Mouse (Mus musculus): ENCODE measurements around the gene Slc39a13. TPM values are rescaled to one million over a fixed set of nuclear protein-coding genes. Genes with fewer than 3 reads are reported as not detected.
A peak's percentile ranks its signal among the peaks of the same experiment; 100 is the strongest.

Gene Slc39a13
- polyA plus RNA-seq, 1 experiment: 1.4 TPM

- Histone ChIP-seq H3K4me3 (replicated peaks) (no peak overlapping the region), H3K27me3 (ENCODE audit: control insufficient read depth) (peaks cover 5% of the 10 kb centered on the region), H3K9me3 (ENCODE audit: control insufficient read depth, low read length) (no peaks in the 10 kb centered on the region), H3K36me3 (ENCODE audit: control insufficient read depth) (no peaks in the 10 kb centered on the region), H3K4me1 (ENCODE audit: control insufficient read depth) (peaks cover 28% of the 10 kb centered on the region)
- TF ChIP-seq TAL1 (IDR thresholded peaks at IDR 0.05; ENCODE audit: low read length): no peak
- TF ChIP-seq GATA1 (IDR thresholded peaks at IDR 0.05; ENCODE audit: low read length): no peak
Observed at GRCm38 (mm10) chr2:91044727-91045126, 25.5 kb downstream of the Slc39a13 start.

- peaks cover 27% of the 10 kb centered on the region for H3K4me1 ChIP-seq (ENCODE audit: control insufficient read depth)
- H3K36me3 ChIP-seq (ENCODE audit: control insufficient read depth): no peaks in the 10 kb centered on the region
- TF ChIP-seq TAL1 (IDR thresholded peaks at IDR 0.05; ENCODE audit: low read length): no peak
- no peak for TF ChIP-seq GATA1 (IDR thresholded peaks at IDR 0.05; ENCODE audit: low read length)
- H3K9me3 ChIP-seq (ENCODE audit: control insufficient read depth, low read length): no peaks in the 10 kb centered on the region
- H3K27me3 ChIP-seq (ENCODE audit: control insufficient read depth): peaks cover 5% of the 10 kb centered on the region
- H3K4me3 ChIP-seq (replicated peaks): no peak overlapping the region
Observed at GRCm38 (mm10) chr2:91042651-91043398, 27.4 kb downstream of the Slc39a13 start.

GRCm38 (mm10) chr2:91041786-91042185 lies 28.4 kb downstream of the Slc39a13 start:
- no peak for TF ChIP-seq GATA1 (IDR thresholded peaks at IDR 0.05; ENCODE audit: low read length)
- no peak for TF ChIP-seq TAL1 (IDR thresholded peaks at IDR 0.05; ENCODE audit: low read length)
- Histone ChIP-seq H3K4me1 (ENCODE audit: control insufficient read depth) (peaks cover 26% of the 10 kb centered on the region), H3K27me3 (ENCODE audit: control insufficient read depth) (peaks cover 5% of the 10 kb centered on the region), H3K36me3 (ENCODE audit: control insufficient read depth) (no peaks in the 10 kb centered on the region), H3K4me3 (replicated peaks) (no peak overlapping the region), H3K9me3 (ENCODE audit: control insufficient read depth, low read length) (no peaks in the 10 kb centered on the region)

- Histone ChIP-seq H3K4me3 (replicated peaks) (no peak within 1 kb of the TSS), H3K36me3 (ENCODE audit: control insufficient read depth) (no peaks in the 10 kb centered on the region; the same call in 1 of the 2 replicates), H3K9me3 (ENCODE audit: control insufficient read depth, low read length) (no peaks in the 10 kb centered on the region), H3K4me1 (ENCODE audit: control insufficient read depth) (peaks cover 18% of the 10 kb centered on the region), H3K27me3 (ENCODE audit: control insufficient read depth) (no peaks in the 10 kb centered on the region)
- TF ChIP-seq TAL1 (IDR thresholded peaks at IDR 0.05; ENCODE audit: low read length) (no peak), GATA1 (IDR thresholded peaks at IDR 0.05; ENCODE audit: low read length) (no peak)
Observed at GRCm38 (mm10) chr2:91035385-91035784, 34.8 kb downstream of the Slc39a13 start, which contains the start of gene Rapsn. Gene Rapsn, plus strand, starts transcription at chr2:91035620.

- no peak overlapping the region for H3K4me3 ChIP-seq (replicated peaks)
- no peaks in the 10 kb centered on the region; the same call in 1 of the 2 replicates for H3K36me3 ChIP-seq (ENCODE audit: control insufficient read depth)
- H3K27me3 ChIP-seq (ENCODE audit: control insufficient read depth): no peaks in the 10 kb centered on the region
- H3K4me1 ChIP-seq (ENCODE audit: control insufficient read depth): peaks cover 29% of the 10 kb centered on the region
- TF ChIP-seq GATA1 (IDR thresholded peaks at IDR 0.05; ENCODE audit: low read length): no peak
- TF ChIP-seq TAL1 (IDR thresholded peaks at IDR 0.05; ENCODE audit: low read length): no peak
- no peaks in the 10 kb centered on the region for H3K9me3 ChIP-seq (ENCODE audit: control insufficient read depth, low read length)
Observed at GRCm38 (mm10) chr2:91033000-91033399, 37.2 kb downstream of the Slc39a13 start.

GRCm38 (mm10) chr2:91031216-91031615 lies 39.0 kb downstream of the Slc39a13 start:
- Histone ChIP-seq H3K9me3 (ENCODE audit: control insufficient read depth, low read length) (no peaks in the 10 kb centered on the region), H3K36me3 (ENCODE audit: control insufficient read depth) (no peaks in the 10 kb centered on the region; the same call in 1 of the 2 replicates), H3K4me3 (replicated peaks) (no peak overlapping the region), H3K4me1 (ENCODE audit: control insufficient read depth) (peaks cover 47% of the 10 kb centered on the region), H3K27me3 (ENCODE audit: control insufficient read depth) (no peaks in the 10 kb centered on the region)
- TF ChIP-seq GATA1 (IDR thresholded peaks at IDR 0.05; ENCODE audit: low read length): no peak
- no peak for TF ChIP-seq TAL1 (IDR thresholded peaks at IDR 0.05; ENCODE audit: low read length)

GRCm38 (mm10) chr2:91027391-91028214 lies 42.6 kb downstream of the Slc39a13 start:
- H3K4me3 ChIP-seq (replicated peaks): peak overlapping the region; percentile 68
- no peaks in the 10 kb centered on the region for H3K27me3 ChIP-seq (ENCODE audit: control insufficient read depth)
- H3K9me3 ChIP-seq (ENCODE audit: control insufficient read depth, low read length): no peaks in the 10 kb centered on the region
- H3K36me3 ChIP-seq (ENCODE audit: control insufficient read depth): peaks cover 30% of the 10 kb centered on the region
- TF ChIP-seq GATA1 (IDR thresholded peaks at IDR 0.05; ENCODE audit: low read length) (no peak), TAL1 (IDR thresholded peaks at IDR 0.05; ENCODE audit: low read length) (no peak)
- peaks cover 75% of the 10 kb centered on the region for H3K4me1 ChIP-seq (ENCODE audit: control insufficient read depth)

GRCm38 (mm10) chr2:91026491-91026890 lies 43.7 kb downstream of the Slc39a13 start:
- TF ChIP-seq GATA1 (IDR thresholded peaks at IDR 0.05; ENCODE audit: low read length) (peak; percentile 42; the same call in 1 of the 2 replicates), TAL1 (IDR thresholded peaks at IDR 0.05; ENCODE audit: low read length) (no peak)
- peaks cover 37% of the 10 kb centered on the region for H3K36me3 ChIP-seq (ENCODE audit: control insufficient read depth)
- peak overlapping the region; percentile 68 for H3K4me3 ChIP-seq (replicated peaks)
- no peaks in the 10 kb centered on the region for H3K27me3 ChIP-seq (ENCODE audit: control insufficient read depth)
- H3K4me1 ChIP-seq (ENCODE audit: control insufficient read depth): peaks cover 70% of the 10 kb centered on the region
- no peaks in the 10 kb centered on the region for H3K9me3 ChIP-seq (ENCODE audit: control insufficient read depth, low read length)

GRCm38 (mm10) chr2:91025081-91025516 lies 45.1 kb downstream of the Slc39a13 start:
- no peaks in the 10 kb centered on the region for H3K9me3 ChIP-seq (ENCODE audit: control insufficient read depth, low read length)
- H3K4me1 ChIP-seq (ENCODE audit: control insufficient read depth): peaks cover 62% of the 10 kb centered on the region
- peak overlapping the region; percentile 68 for H3K4me3 ChIP-seq (replicated peaks)
- no peaks in the 10 kb centered on the region for H3K27me3 ChIP-seq (ENCODE audit: control insufficient read depth)
- TF ChIP-seq GATA1 (IDR thresholded peaks at IDR 0.05; ENCODE audit: low read length) (no peak), TAL1 (IDR thresholded peaks at IDR 0.05; ENCODE audit: low read length) (no peak)
- H3K36me3 ChIP-seq (ENCODE audit: control insufficient read depth): peaks cover 51% of the 10 kb centered on the region
